Mouse (Mus musculus): ENCODE measurements at regions not wholly inside any gene's neighbourhood (a gene's known extent, or its start where the extent isn't known, plus 50 kb on each side); places are given as distances from the start of the nearest gene placed in this dataset.
A peak's percentile ranks its signal among the peaks of the same experiment; 100 is the strongest.

DNA sequence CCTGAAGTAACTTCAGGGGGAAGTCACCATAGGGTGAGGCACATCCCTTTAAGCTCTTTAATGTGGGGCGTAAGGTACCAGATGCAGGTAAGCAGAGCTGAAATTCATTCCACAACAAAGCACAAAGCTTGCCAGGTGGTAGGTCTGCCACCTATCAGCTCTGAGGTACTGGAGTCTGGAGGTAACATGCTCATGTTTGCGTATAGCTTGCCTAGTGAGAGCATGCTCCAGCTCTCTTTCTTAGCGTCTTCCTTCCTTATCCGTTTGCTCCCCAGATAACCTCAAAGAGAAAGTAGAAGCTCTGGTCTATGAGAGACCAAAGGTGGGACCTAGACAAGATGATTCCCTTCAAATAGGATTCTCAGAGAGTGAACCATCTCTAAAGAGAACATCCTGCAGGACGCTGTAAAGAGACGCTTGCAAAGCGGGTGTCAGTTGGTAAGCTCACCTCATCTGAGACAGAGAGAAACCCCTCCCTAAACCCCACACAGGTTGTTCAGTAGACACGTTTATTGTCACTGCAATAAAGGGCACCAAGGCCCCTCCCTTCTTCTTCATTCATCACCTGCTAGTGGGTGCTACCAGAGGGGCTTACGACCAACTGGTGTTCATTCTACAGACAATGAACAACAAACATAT is 347.4 kb upstream of the 3110018I06Rik start:
- no peak for DNase-seq (ENCODE audit: low spot score in 2 of 2)

- no peak for DNase-seq (ENCODE audit: low spot score in 2 of 2)
Measured at GRCm38 (mm10) chr12:107142226-107142625, 346.2 kb upstream of the 3110018I06Rik start.

- DNase-seq (ENCODE audit: low spot score in 2 of 2), result no peak
Measured at GRCm38 (mm10) chr12:107146608-107147121, 341.8 kb upstream of the 3110018I06Rik start.

DNA sequence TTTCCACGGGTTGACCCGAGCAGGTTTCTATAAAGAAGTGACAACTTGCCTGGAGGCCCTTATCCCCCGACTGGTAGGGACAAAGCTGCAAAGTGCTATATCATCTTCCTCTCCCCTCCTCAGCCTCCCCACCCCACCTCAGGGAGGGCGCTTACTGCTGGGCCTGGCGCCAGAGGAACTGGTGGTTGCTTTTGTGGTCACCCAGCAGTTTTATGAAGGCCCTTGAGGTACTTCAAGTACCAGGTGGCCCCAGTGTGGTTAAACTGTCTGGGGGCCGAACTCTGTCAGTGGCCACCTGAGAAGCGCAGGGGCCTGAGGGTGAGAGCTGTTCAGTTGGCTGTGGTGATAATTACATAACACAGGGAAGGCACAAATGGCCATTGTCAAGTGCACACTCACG is 340.0 kb upstream of the 3110018I06Rik start:
- no peak for DNase-seq (ENCODE audit: low spot score in 2 of 2)

DNA sequence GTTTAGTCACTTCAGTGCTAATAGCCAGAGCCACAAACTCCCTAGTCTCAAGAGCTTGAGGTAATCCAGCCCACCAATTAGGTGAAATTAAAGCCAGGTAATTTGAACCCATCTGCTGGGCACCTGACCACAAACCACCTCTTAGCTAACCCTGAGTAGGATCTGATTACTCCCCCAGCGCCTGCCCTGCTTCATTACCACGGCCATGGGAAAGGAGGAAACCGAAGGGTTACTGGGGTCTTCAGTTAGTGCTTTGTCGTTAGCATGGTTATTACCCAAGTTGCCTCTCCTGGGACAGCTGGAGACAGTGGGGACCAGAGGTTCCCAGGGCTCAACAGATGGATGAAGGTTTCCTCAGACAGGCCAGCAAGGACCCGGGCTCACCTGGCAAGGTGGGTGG is 337.3 kb upstream of the 3110018I06Rik start:
- DNase-seq (ENCODE audit: low spot score in 2 of 2), result no peak

DNA sequence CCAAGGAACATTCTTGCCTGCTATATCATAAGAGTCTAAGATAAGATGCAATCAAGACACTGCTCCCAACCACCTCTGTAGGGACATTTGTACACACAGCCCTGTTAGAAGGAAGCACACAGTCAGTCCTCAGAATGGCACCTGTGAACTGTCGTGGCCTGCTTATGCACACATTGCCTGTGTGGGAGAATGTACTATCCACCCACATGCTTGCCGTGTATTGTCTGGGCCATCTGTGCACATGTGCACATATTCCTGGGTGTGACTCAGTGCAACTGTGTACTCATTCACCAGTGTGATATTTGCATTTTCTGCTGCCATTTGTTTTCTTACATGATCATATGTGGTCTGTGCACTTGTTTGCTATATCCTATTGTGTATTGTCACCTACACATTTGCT is 333.8 kb upstream of the 3110018I06Rik start:
- DNase-seq (ENCODE audit: low spot score in 2 of 2), result no peak

DNA sequence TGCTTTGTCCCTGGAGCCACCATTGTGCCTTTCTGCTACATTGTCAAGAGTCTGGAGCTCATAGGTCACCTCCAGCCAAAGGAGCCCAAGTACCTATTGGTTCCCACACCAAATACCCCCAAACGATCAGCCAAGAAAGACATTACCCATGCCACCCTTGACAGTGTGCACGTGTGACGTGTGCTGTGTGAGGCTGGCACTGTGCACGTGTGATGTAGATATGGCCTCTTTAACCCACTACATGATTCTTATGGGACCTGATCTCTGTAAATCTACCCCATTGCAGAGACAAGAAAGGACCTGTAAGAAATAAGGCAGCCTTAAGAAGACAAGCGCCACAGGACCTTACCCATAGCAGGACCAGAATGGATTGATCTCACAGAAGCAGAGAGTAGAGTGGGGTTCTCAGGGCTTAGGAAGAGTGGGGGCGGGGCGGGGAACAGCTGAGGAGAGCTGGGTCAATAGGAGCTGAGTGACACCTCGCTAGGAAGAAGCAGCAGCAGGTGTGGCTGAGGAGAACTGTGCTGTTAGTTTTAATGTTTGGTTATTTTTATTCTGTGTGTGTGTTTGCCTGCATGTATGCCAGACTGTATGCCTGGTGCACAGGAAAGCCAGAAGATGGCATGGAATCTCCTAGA is 331.5 kb upstream of the 3110018I06Rik start:
- DNase-seq (ENCODE audit: low spot score in 2 of 2), result no peak

DNA sequence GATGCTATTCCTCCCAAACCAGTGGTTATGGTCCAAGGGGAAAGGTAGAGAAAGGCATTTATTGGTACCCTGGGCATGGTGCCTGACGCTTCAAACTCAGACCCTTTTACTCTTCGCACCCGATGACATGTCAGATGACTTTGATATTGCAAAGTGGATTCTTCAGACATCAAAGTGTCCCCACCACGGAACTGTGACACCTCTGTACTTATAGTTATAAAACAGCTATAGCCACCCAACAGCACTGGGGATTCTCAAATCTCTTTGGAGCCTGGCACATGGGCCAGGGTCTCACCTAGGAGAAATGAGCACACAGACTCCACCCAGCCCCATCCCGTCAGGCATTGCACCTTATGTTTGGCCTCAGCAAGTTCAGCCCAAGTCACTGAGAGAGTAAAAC is 329.3 kb upstream of the 3110018I06Rik start:
- no peak for DNase-seq (ENCODE audit: low spot score in 2 of 2)

DNA sequence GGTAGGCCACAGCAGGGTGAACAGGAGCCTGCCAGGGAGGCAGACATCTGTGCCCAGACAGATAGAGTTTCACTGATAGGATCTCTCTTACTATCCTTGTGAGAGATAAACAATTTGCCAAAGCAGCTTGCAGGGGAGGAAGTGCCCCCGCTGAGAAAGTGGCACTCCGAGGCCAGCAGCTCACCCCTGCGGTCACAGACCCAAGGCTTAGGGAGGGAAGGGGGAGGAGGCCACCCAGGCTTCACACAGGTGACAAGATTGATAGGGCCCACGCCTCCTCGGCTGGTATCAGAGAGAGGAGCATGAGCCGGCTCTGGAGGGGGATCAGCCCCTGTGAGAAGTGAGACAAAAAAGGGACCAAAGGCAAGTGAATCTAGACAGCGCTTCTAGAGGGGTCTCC is 328.3 kb upstream of the 3110018I06Rik start:
- no peak for DNase-seq (ENCODE audit: low spot score in 2 of 2)

DNA sequence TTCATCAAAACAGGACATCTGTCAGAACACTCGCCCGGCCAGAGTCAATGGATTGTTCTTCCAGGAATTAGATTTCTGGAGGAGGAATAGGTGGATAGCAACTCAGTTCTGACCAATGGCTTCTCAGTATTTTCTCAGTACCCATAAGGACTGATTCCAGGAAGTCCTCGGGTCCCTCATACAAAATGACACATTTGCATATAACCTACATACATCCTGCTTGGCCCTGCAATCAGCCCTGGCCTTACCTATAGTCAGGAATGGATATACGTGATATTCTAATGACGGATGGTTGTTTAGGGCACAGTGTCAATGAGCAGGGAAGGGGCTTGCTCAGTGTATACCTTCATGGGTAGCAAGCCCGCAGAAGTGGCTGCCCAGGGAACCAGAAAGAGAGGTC is 327.8 kb upstream of the 3110018I06Rik start:
- DNase-seq (ENCODE audit: low spot score in 2 of 2), result no peak

GRCm38 (mm10) chr12:107170926-107171325 is 317.5 kb upstream of the 3110018I06Rik start:
- no peak for DNase-seq (ENCODE audit: low spot score in 2 of 2)

GRCm38 (mm10) chr12:107171676-107172075 is 316.8 kb upstream of the 3110018I06Rik start:
- no peak for DNase-seq (ENCODE audit: low spot score in 2 of 2)

DNA sequence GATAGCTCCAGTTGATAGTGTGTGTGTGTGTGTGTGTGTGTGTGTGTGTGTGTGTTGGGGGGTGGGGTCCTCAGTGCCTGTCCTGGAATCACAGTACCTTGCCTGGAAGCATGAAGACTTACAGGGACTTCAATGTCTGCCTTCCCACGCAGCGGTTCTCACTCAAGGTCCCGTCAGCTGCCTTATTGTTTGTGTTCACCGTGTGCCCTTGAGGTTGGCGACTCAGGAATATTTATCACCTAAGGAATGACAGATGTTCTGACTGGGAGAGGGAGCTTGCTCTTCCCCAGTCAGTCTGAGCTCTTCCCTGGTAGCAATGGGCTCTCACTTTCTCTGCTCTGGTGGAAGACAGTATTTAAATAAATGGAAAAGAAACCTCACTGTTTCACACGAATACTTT is 309.8 kb upstream of the 3110018I06Rik start:
- peak in 1 of 2 experiments; percentile 21 for DNase-seq (ENCODE audit: low spot score in 2 of 2)

- no peak for DNase-seq (ENCODE audit: low spot score in 2 of 2)
Measured at GRCm38 (mm10) chr12:107180501-107180900, 307.9 kb upstream of the 3110018I06Rik start.

DNA sequence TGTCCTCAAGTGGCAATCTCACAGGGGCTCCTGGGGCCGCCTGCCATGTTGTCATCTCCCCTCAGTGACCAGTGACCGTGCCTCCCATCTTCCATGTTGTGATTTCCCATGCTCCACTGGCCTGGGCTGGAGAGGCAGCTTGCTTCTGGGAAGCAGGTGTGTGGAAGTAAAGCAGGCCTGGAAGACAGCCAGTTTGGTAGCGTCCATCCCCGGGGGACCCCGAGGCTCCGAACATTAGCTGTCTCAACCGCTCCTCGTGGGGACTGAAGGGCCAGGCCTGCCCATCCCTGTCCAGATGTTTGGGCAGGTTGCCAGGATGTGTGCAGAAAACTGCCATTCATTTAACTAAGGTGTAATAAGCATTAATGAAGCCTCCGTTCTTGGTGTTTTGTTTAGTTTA is 307.1 kb upstream of the 3110018I06Rik start:
- DNase-seq (ENCODE audit: low spot score in 2 of 2), result no peak

GRCm38 (mm10) chr12:107182091-107182655 is 306.3 kb upstream of the 3110018I06Rik start:
- no peak for DNase-seq (ENCODE audit: low spot score in 2 of 2)

- DNase-seq (ENCODE audit: low spot score in 2 of 2), result no peak
Measured at GRCm38 (mm10) chr12:107183283-107183682, 305.1 kb upstream of the 3110018I06Rik start.

DNA sequence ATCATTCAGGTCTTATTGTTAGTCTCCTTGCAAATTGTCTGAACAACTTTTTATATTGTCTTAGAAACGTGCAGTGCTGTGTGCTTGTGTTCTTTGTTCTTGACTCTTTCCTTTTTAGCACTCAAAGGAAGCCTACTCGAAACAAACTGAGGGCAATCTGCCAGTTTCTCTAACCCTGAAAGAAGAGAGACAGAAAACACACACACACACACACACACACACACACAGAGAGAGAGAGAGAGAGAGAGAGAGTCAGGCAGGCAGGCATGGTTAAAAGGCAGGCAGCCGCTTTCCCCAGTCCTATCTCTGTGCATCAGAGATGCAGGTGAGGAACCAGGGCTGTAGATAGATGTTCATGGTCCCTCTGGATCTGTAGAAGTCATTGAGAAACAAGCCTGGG is 304.0 kb upstream of the 3110018I06Rik start:
- DNase-seq (ENCODE audit: low spot score in 2 of 2), result no peak

DNA sequence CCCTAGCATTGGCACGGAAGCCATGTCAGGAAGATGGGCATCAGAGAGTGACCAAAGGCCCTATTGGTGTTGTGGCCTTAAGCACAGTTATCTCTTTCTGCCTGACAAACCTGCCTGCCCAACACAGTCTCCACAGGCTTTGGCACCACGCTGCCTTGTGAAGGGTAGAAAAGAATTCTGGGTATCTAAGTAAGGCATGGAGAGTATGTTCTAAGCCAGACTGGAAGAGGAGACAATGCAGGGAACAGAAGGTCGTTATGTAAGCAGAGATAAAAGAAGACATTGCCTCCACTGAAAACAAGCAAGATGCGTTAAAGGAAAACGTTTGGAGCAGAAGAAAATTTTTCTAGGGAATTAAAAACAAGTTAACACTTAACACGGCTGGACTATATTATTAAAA is 302.1 kb upstream of the 3110018I06Rik start:
- no peak for DNase-seq (ENCODE audit: low spot score in 2 of 2)

DNA sequence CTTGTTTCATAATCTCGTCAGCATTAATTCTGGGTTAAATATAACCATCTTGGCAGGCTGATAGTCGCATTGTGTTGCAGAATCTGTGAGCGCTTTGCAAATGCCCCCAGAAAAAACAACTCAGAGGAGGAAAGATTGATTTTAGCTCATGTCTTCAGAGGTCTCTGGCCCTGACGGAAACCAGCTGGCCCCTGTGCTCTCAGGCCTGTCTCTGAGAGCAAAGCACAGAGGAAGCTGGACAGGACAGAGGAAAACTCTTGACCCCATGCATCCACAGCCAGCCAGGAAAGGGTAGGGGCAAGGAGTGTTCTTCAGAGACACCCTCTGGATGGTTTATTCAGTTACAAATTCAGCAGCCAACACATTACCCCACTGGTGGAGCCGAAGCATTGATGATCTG is 300.4 kb upstream of the 3110018I06Rik start:
- DNase-seq (ENCODE audit: low spot score in 2 of 2), result no peak

- no peak for DNase-seq (ENCODE audit: low spot score in 2 of 2)
Measured at GRCm38 (mm10) chr12:107198389-107199018, 289.9 kb upstream of the 3110018I06Rik start.

- DNase-seq (ENCODE audit: low spot score in 2 of 2), result no peak
Measured at GRCm38 (mm10) chr12:107200903-107201302, 287.5 kb upstream of the 3110018I06Rik start.

Measured in adrenal gland, adult 18-20 months (tissue).